Comparison of ENCODE assay signal across 8 mouse cellular contexts in genomic region chr11:98775348-98776051, GRCm38 (mm10). TPM values are rescaled to one million over a fixed set of nuclear protein-coding genes. Genes with fewer than 3 reads are reported as not detected.
DNase-seq lines count a peak whose midpoint lies in the region; ATAC-seq and TF ChIP-seq lines count a peak whose summit lies in the region.

No protein-coding gene starts in this region.

- H3K9ac ChIP-seq in hindbrain, embryonic 16.5 days (ENCODE audit: low read depth, low read length) = peak overlapping the region; percentile 25

- intact Hi-C loops in left cerebral cortex, adult 2 months (cut with DNase I) = loop anchor here (1.0 kb wide), 1 partner anchor 8 kb away; no protein-coding TSS in a partner anchor

- DNase-seq in WW6 (ENCODE audit: low read depth, low spot score) = peak; percentile 97
- peak; percentile 100 for DNase-seq in gastrocnemius, adult 18-20 months (ENCODE audit: low spot score)
- DNase-seq in left cerebral cortex, adult 2 months (ENCODE audit: extremely low spot score in 1 of 2, low spot score in 2 of 2) = peak; percentile 100
- DNase-seq in right cerebral cortex, adult 18-20 months = peak; percentile 100
- DNase-seq in urinary bladder, postnatal 14 days (ENCODE audit: low spot score) = peak; percentile 99

- peak overlapping the region; percentile 51 for H3K4me3 ChIP-seq in hindbrain, embryonic 16.5 days (ENCODE audit: low read length)
- H3K4me3 ChIP-seq in left cerebral cortex, adult 2 months = peak overlapping the region; percentile 87

- peak overlapping the region; percentile 26 for H3K27ac ChIP-seq in hindbrain, embryonic 16.5 days (ENCODE audit: low read depth, low read length)
- H3K27ac ChIP-seq in left cerebral cortex, adult 2 months = peak overlapping the region; percentile 100

- peak overlapping the region; percentile 98 for H3K4me2 ChIP-seq in hindbrain, embryonic 16.5 days (ENCODE audit: low read length)

- ATAC-seq in common myeloid progenitor, adult 5-6 weeks (replicated peaks; ENCODE audit: low read depth, poor library complexity, severe bottlenecking) = peak; percentile 65
- peak; percentile 89 for ATAC-seq in hindbrain, embryonic 16.5 days
- peak; percentile 35 for ATAC-seq in megakaryocyte, adult 5-6 weeks (ENCODE audit: poor library complexity, severe bottlenecking)

- WGBS in hindbrain, embryonic 16.5 days = 7% methylated on average over 15 of the region's 15 CpGs

- peaks cover 12% of the 10 kb centered on the region for H3K36me3 ChIP-seq in hindbrain, embryonic 16.5 days (ENCODE audit: control insufficient read depth, insufficient read depth, low read length)

- no peaks in the 10 kb centered on the region for H3K9me3 ChIP-seq in hindbrain, embryonic 16.5 days (ENCODE audit: control insufficient read depth, low read length)

- no peaks in the 10 kb centered on the region for H3K27me3 ChIP-seq in hindbrain, embryonic 16.5 days (replicated peaks; ENCODE audit: control insufficient read depth, insufficient read depth, low read length)

- no peak for TF ChIP-seq CTCF in left cerebral cortex, adult 2 months (IDR thresholded peaks at IDR 0.05)

- H3K4me1 ChIP-seq in hindbrain, embryonic 16.5 days (ENCODE audit: control insufficient read depth, insufficient read depth, low read depth, low read length) = peaks cover 36% of the 10 kb centered on the region

RNA-seq across cellular contexts. Expression of gene Nr1d1, which starts 0.4 kb away (rescaled TPM):
- 0.58 and 1.6 TPM in 2 replicates for total RNA-seq in common myeloid progenitor, adult 5-6 weeks (2017)
- 100 to 1,000 TPM in 1 of 2 experiments, 10 to 100 TPM in 1; 74.0 to 126 TPM for total RNA-seq in gastrocnemius, adult 18-20 months (2021)
- polyA plus RNA-seq in hindbrain, embryonic 16.5 days (2015; fragmentation: Nextera tagmentation; extraction: Ambion mirVana) = 4.9 and 5.6 TPM in 2 replicates
- 100 to 1,000 TPM in 1 of 2 experiments, 10 to 100 TPM in 1; 91.9 to 153 TPM for total RNA-seq in left cerebral cortex, adult 2 months (2021)
- total RNA-seq in megakaryocyte, adult 5-6 weeks (2015) = 0.11 and 0.25 TPM in 2 replicates
- 0.12 and 0.37 TPM in 2 replicates for total RNA-seq in megakaryocyte, adult 5-6 weeks (2017)

RNA-seq across cellular contexts. Expression of gene Msl1, which starts 19.8 kb away (rescaled TPM):
- 72.8 and 88.2 TPM in 2 replicates for total RNA-seq in common myeloid progenitor, adult 5-6 weeks (2017)
- 10 to 100 TPM; 50.5 to 56.4 TPM for total RNA-seq in gastrocnemius, adult 18-20 months (2021)
- polyA plus RNA-seq in hindbrain, embryonic 16.5 days (2015; fragmentation: Nextera tagmentation; extraction: Ambion mirVana) = 28.2 and 28.6 TPM in 2 replicates
- 100 to 1,000 TPM; 178 to 192 TPM for total RNA-seq in left cerebral cortex, adult 2 months (2021)
- total RNA-seq in megakaryocyte, adult 5-6 weeks (2015) = 73.7 and 74.9 TPM in 2 replicates
- 111 and 119 TPM in 2 replicates for total RNA-seq in megakaryocyte, adult 5-6 weeks (2017)

RNA-seq across cellular contexts. Expression of gene Casc3, which starts 29.2 kb away (rescaled TPM):
- total RNA-seq in common myeloid progenitor, adult 5-6 weeks (2017) = 39.5 and 46.5 TPM in 2 replicates
- 10 to 100 TPM; 14.0 to 15.6 TPM for total RNA-seq in gastrocnemius, adult 18-20 months (2021)
- 41.7 and 49.2 TPM in 2 replicates for polyA plus RNA-seq in hindbrain, embryonic 16.5 days (2015; fragmentation: Nextera tagmentation; extraction: Ambion mirVana)
- 10 to 100 TPM; 53.0 to 57.6 TPM for total RNA-seq in left cerebral cortex, adult 2 months (2021)
- total RNA-seq in megakaryocyte, adult 5-6 weeks (2015) = 35.6 and 39.9 TPM in 2 replicates
- 32.1 and 33.2 TPM in 2 replicates for total RNA-seq in megakaryocyte, adult 5-6 weeks (2017)

RNA-seq across cellular contexts. Expression of gene Thra, which starts 35.1 kb away (rescaled TPM):
- 23.6 and 33.2 TPM in 2 replicates for total RNA-seq in common myeloid progenitor, adult 5-6 weeks (2017)
- total RNA-seq in gastrocnemius, adult 18-20 months (2021) = 10 to 100 TPM; 78.3 to 85.2 TPM
- polyA plus RNA-seq in hindbrain, embryonic 16.5 days (2015; fragmentation: Nextera tagmentation; extraction: Ambion mirVana) = 127 and 144 TPM in 2 replicates
- total RNA-seq in left cerebral cortex, adult 2 months (2021) = 100 to 1,000 TPM; 730 to 768 TPM
- total RNA-seq in megakaryocyte, adult 5-6 weeks (2015) = 10.0 and 11.6 TPM in 2 replicates
- 8.0 and 9.0 TPM in 2 replicates for total RNA-seq in megakaryocyte, adult 5-6 weeks (2017)

RNA-seq across cellular contexts. Expression of gene Med24, which starts 46.3 kb away (rescaled TPM):
- total RNA-seq in common myeloid progenitor, adult 5-6 weeks (2017) = 39.5 and 43.7 TPM in 2 replicates
- total RNA-seq in gastrocnemius, adult 18-20 months (2021) = 10 to 100 TPM; 48.1 to 53.3 TPM
- 62.5 and 71.1 TPM in 2 replicates for polyA plus RNA-seq in hindbrain, embryonic 16.5 days (2015; fragmentation: Nextera tagmentation; extraction: Ambion mirVana)
- total RNA-seq in left cerebral cortex, adult 2 months (2021) = 100 to 1,000 TPM; 126 to 134 TPM
- total RNA-seq in megakaryocyte, adult 5-6 weeks (2015) = 17.9 and 21.5 TPM in 2 replicates
- total RNA-seq in megakaryocyte, adult 5-6 weeks (2017) = 22.6 and 31.3 TPM in 2 replicates

Comparison
In these comparisons a context has a peak if more than half of its experiments do, and no peak if none do; other contexts are left out.
1. Peak in every context shown above with its lines: DNase-seq, ATAC-seq, H3K4me3 ChIP-seq and H3K27ac ChIP-seq.
2. ATAC-seq: peak in every context shown above with its lines; median percentile 89 in hindbrain, embryonic 16.5 days; 65 in common myeloid progenitor, adult 5-6 weeks; 35 in megakaryocyte, adult 5-6 weeks.
3. RNA of gene Nr1d1, which starts 0.4 kb away (total RNA-seq): 91.9 to 153 TPM in left cerebral cortex, adult 2 months and 74.0 to 126 TPM in gastrocnemius, adult 18-20 months; 0.58 to 1.6 TPM in common myeloid progenitor, adult 5-6 weeks and 0.11 to 0.37 TPM in megakaryocyte, adult 5-6 weeks; every median in the first group is over 10 times any median in the second.